Mouse (Mus musculus): Measurements from ENCODE around the gene Gm42957. TPM values are rescaled to one million over a fixed set of nuclear protein-coding genes. Genes with fewer than 3 reads are reported as not detected.
"Not testable (repeated sequence)": the region's sequence is repeated elsewhere in the genome, so short reads cannot be mapped to it uniquely, and the experiment has no call there.

Gm42957 gene
- total RNA-seq, 2 experiments from 2014 or later = 0.66 to 0.74 TPM

DNA sequence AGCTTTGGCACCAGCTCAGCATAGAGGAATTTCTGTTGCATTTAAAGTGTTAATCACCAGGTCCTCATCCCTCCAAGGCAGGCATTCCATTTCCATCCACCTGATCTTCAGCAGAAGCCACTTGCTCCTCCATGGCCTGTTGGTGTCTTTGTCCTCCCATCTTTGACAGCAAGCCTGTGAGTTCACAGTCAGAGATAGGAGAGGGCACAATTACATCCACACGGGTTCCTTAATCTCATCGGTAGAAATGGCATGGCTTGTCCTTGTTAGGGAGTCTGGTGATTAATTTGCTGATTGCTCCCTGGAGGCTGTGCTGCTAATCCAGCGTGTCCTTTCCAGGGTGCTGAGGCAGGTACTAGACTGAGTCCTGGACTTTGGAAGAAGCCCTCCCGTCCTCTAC lies 38.2 kb downstream of the Gm42957 start:
- no peak for DNase-seq (ENCODE audit: low spot score in 2 of 2)

GRCm38 (mm10) chr3:96674442-96674841 lies 39.2 kb downstream of the Gm42957 start:
- DNase-seq (ENCODE audit: low spot score in 2 of 2) = no peak

DNA sequence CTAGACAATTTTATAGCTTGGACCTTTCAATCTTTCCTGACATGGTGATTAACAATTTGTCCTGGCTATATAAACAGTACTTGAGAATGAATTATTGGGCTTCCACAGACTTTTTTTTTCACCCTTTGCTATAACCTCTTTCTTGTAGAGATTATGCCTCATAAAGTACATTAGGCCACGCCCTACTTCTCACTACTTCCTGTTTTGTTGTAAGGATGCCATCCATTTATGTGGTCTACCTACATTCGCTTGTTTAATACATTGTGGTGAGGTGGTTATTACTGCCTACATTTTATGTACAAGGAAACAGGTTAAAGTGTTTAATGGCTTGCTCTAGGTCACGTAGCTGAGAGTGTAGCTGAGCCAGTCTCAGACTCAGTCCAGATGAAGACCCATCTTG lies 39.9 kb downstream of the Gm42957 start:
- no peak for DNase-seq (ENCODE audit: low spot score in 2 of 2)

GRCm38 (mm10) chr3:96675690-96676089 lies 40.4 kb downstream of the Gm42957 start:
- DNase-seq (ENCODE audit: low spot score in 2 of 2) = no peak

DNA sequence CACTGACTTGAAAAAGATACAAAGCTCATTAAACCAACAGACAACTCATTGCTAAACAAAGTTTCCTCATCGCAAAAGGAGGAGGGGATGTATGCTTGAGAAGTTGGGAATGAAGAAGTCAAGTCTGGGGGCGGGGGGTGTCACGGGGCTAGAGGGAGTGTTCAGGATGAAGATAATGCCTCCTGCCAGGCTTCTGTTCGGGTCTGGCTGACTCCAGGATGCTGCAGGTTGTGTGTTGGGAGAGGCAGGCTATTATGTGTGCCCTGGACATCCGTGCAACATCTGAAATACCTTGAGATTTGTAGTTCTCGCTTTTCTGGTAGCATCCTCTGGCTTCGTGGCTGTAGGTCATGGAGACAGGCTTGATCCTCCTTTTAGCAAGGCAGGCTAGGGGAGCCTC lies 43.2 kb downstream of the Gm42957 start:
- no peak for DNase-seq (ENCODE audit: low spot score in 2 of 2)

GRCm38 (mm10) chr3:96679159-96679674 lies 43.9 kb downstream of the Gm42957 start:
- DNase-seq (ENCODE audit: low spot score in 2 of 2) = no peak

DNA sequence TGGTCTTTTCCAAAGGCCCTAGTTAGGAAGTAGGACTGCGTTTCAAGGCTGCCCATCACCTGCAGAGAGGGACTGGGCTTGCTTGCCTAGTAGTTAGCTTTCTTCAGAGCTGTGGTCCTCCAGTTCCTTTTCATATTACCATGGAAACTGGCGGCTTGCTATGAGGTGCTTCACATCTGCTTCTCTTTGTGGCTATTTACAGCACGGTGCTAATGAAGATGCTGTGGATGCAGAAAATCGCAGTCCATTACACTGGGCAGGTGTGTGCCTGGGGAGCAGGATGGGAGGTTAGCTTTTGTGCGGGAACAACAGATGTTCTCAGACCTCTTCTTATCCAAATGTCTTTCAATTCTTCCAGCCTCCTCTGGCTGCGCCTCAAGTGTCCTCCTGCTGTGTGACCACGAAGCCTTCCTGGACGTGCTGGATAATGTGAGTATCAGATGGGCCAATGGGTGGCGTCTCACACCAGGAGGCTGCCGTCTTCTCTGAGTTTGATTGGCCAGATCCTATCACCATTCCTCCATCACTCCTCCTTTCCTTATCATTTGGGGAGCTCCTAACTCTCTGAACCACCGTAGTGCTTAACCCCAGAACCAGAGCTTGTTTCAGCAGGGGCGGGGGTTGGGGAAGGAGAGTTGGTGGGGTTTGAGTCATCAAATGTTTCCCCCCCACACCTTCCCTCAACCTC lies 45.1 kb downstream of the Gm42957 start:
- no peak for DNase-seq (ENCODE audit: low spot score in 2 of 2)

GRCm38 (mm10) chr3:96683496-96683895 lies 48.2 kb downstream of the Gm42957 start:
- DNase-seq (ENCODE audit: low spot score in 2 of 2) = no peak

- DNase-seq (ENCODE audit: low spot score in 2 of 2) = no peak
Observed at GRCm38 (mm10) chr3:96684151-96684821, 49.0 kb downstream of the Gm42957 start.

DNA sequence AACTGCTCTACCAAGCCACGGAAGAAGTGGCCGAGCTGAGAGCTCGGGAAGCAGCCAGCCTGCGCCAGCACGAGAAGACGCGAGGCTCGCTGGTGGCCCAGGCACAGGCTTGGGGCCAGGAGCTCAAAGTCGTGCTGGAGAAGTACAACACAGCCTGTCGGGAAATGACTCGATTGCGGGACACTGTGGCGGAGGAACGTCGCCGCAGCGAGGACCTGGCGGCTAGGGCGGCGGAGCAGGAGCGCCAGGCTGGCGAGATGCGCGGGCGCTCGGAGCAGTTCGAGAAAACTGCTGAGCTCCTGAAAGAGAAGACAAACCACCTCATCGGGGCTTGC lies 49.5 kb downstream of the Gm42957 start:
- no peak for DNase-seq (ENCODE audit: low spot score in 2 of 2)

GRCm38 (mm10) chr3:96686057-96686456 lies 50.8 kb downstream of the Gm42957 start:
- DNase-seq (ENCODE audit: low spot score in 2 of 2) = not testable (repeated sequence)

GRCm38 (mm10) chr3:96688854-96689253 lies 53.6 kb downstream of the Gm42957 start:
- no peak for DNase-seq (ENCODE audit: low spot score in 2 of 2)

DNA sequence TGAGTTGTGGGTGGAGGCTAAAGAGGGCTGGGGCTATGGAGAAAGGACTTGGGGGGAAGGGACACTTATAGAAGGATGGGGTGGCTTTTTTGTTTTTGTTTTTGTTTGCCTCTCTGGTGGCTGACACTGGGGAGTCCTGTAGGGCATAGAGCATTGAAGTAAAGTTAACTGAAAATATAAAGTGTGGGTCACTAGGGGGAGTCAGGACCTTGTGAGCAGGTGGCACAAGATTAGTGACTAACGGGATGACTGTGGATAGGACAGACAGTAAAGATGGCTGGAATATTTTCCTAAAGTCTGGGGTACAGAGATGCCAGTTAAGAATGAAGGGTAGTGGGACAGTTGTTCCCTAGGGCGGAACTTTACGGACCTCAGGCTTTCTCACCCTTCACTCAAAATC lies 55.0 kb downstream of the Gm42957 start:
- DNase-seq (ENCODE audit: low spot score in 2 of 2) = no peak

DNA sequence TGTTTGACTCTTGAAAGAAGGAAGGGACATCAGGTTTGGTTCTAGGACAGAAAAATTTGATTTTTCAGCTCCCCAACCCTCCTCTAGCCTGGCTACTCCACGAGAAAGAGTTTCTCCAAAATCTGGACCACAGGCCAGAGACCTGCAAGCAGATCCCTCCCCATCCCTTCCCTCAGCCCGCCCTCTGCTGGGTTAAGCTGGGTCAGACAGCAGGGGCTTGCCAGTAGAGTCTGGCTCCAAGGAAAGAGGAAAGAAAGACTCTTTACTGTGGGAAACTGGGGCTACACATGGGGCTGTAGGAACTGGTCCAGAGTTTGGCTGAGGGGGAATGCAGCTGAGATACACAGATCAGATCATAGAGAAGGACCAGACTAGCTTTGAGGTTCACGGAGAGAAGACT lies 57.2 kb downstream of the Gm42957 start:
- DNase-seq (ENCODE audit: low spot score in 2 of 2) = no peak

DNA sequence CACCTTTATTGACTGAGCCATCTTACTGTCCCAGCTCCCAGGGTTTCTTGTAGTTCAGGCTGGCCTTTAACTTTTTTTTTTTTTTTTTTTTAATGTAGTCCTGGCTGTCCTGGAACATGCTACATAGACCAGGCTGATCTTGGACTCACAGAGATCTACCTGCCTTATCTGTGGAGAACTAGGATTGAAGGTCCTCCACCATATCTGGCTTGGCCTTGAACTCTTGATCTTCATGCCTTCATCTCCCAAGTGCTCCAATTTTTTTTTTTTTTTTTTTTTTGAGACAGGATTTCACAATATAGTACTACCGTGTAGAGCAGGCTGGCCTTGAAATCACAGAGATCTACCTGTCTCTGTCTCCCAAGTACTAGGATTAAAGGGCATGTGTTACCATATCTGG lies 58.3 kb downstream of the Gm42957 start:
- DNase-seq (ENCODE audit: low spot score in 2 of 2) = no peak

DNA sequence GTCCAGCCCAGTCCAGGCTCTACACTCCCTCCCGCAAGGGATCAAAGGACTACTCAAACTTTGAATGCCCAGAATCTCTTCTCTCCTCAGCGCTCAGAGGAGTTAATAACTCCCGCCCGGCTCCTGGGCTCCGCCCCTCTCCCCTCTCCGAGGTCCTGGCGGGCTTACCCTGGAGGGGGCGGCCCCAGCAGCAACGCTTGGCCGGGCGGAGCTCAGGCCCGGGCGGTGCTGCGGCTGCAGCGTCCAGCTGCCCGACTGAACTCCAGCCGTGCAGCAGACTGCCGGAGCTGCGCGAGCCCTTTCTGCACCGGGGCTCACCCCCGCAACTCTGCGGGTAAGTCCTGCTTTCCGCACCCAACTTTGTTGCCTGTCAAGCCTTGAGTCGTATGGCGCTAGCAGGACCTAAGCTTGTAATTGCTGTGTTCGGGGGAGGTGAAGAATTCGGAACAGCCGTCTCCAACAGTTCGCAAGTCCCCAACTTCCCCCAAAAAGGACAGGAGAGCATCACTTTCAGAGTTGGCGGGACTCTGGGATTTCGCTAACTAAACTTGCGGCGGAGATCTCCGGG lies 61.0 kb downstream of the Gm42957 start, which contains the start of gene Pias3:
Gene Pias3 (plus strand): TSS at position 187 of the 568 bp plus-strand sequence.
- DNase-seq (ENCODE audit: low spot score in 2 of 2) = peak in 1 of 2 experiments; percentile 30

DNA sequence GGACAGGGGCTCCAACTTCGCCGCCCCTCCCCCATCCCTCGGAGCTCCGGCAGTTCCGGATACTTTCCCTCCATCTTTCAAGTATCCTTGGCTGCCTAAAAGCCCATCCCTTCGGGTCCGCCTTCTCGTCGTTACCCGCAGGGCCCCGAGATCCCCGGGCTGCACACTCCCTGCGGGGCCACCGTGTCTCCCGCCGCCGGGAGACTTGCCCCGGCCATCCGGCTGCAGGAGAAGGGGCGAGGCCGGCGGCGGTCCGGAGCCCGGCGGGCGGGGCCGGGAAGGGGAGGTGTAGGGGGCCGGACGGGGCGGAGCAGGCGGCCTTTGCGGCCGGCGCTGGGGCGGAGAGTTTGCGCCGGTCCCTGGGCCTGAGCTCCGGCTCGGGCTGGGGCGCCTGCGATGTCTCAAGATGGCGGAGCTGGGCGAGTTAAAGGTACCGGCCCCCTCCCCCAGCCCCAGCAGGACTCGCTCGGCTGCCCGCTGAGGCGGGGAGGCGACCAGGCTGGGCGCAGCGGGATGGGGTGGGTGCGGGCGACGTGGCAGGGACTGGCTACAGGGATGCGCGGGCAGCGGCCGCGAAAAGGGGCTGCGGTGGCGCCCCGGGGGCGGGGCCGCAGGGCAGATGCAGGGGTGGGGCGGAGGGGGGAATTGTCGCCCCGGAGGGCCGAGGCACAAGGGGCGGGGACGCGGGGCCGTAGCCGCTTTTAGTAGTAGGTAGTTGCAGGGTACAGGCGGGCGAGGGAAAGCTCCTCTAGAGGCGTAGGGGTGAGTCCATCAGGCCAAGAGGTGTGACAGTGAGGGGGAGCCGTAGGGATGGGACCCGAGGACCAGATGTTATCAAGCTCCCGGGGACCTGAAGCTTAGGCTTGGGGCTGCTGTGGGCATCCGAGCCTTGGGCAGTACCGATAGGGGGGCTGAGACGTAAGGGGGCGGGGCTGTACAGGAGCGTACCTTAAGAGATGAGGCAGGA lies 61.8 kb downstream of the Gm42957 start:
- DNase-seq (ENCODE audit: low spot score in 2 of 2) = peak; percentile 70 to 78

- DNase-seq (ENCODE audit: low spot score in 2 of 2) = peak in 1 of 2 experiments; percentile 41
Observed at GRCm38 (mm10) chr3:96698993-96699690, 63.9 kb downstream of the Gm42957 start.

- DNase-seq (ENCODE audit: low spot score in 2 of 2) = no peak
Observed at GRCm38 (mm10) chr3:96700376-96700775, 65.1 kb downstream of the Gm42957 start.

DNA sequence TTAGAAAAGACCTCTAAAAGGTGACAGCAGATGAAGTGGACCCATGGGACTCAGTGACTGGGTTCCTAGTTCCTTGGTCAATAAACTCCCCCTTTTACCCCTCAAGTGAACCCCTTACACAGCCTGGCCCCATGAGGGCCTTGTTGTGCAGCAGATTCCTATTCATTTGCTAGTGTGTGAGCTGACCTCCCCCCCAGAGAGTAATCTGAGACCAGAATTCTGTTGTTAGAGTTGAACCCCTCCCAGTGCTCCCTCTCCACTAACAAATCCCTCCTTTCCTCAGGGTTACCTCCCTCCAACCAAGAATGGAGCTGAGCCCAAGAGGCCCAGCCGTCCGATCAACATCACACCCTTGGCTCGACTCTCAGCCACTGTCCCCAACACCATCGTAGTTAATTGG lies 65.7 kb downstream of the Gm42957 start:
- no peak for DNase-seq (ENCODE audit: low spot score in 2 of 2)
